Mouse (Mus musculus): ENCODE measurements around the gene Prss3. TPM values are rescaled to one million over a fixed set of nuclear protein-coding genes. Genes with fewer than 3 reads are reported as not detected.
"Not testable (repeated sequence)": the region's sequence is repeated elsewhere in the genome, so short reads cannot be mapped to it uniquely, and the experiment has no call there.

Gene Prss3
- not detected for total RNA-seq (2021)
- not detected in 2 replicates for polyA plus RNA-seq (2012; rRNA removed)
- long read RNA-seq: 0 reads

- DNase-seq: not testable (repeated sequence)
These were observed at the start of gene Prss3 for GRCm38 (mm10) chr6:41377578-41377977. Prss3 (minus strand) TSS chr6:41377678.

- DNase-seq: not testable (repeated sequence)
These were observed 14.6 kb upstream of the Prss3 start, which contains the start of gene Gm5771 for GRCm38 (mm10) chr6:41392056-41392455. Gm5771 (plus strand) TSS chr6:41392356.

GRCm38 (mm10) chr6:41391640-41392039 lies 14.2 kb upstream of the Prss3 start:
- DNase-seq: not testable (repeated sequence)

GRCm38 (mm10) chr6:41386781-41387180 lies 9.3 kb upstream of the Prss3 start:
- no peak for DNase-seq

GRCm38 (mm10) chr6:41373772-41374171 lies 3.7 kb downstream of the Prss3 start:
- DNase-seq: not testable (repeated sequence)

- no peak for DNase-seq
These were observed 23.5 kb downstream of the Prss3 start, which contains the start of gene Try10 for GRCm38 (mm10) chr6:41353932-41354331. Try10 (plus strand) TSS chr6:41354105.

Other genes starting within 250 kb of the Prss3 start
- gene Try4, start 75.4 kb downstream of the Prss3 start, total RNA-seq (2021): not detected
- 0.15 TPM in 1 of 2 replicates, not detected in the other for gene Try4, start 75.4 kb downstream of the Prss3 start, polyA plus RNA-seq (2012; rRNA removed)
- gene Try5, start 60.8 kb downstream of the Prss3 start, total RNA-seq (2021): not detected
- gene Try5, start 60.8 kb downstream of the Prss3 start, polyA plus RNA-seq (2012; rRNA removed): not detected in 2 replicates
- not detected for gene Try10, start 23.6 kb downstream of the Prss3 start, total RNA-seq (2021)
- gene Try10, start 23.6 kb downstream of the Prss3 start, polyA plus RNA-seq (2012; rRNA removed): not detected in 2 replicates
- gene Gm5771, start 14.7 kb upstream of the Prss3 start, total RNA-seq (2021): not detected
- not detected in 2 replicates for gene Gm5771, start 14.7 kb upstream of the Prss3 start, polyA plus RNA-seq (2012; rRNA removed)
- not detected for gene Gm10334, start 68.5 kb upstream of the Prss3 start, total RNA-seq (2021)
- not detected in 2 replicates for gene Gm10334, start 68.5 kb upstream of the Prss3 start, polyA plus RNA-seq (2012; rRNA removed)
- gene Prss1, start 81.3 kb upstream of the Prss3 start, total RNA-seq (2021): not detected
- gene Prss1, start 81.3 kb upstream of the Prss3 start, polyA plus RNA-seq (2012; rRNA removed): not detected in 2 replicates
- under 1 TPM in 1 of 2 experiments, not detected in 1; 0.48 TPM for gene Prss2, start 144.1 kb upstream of the Prss3 start, total RNA-seq (2021)
- 0.35 TPM in 1 of 2 replicates, not detected in the other for gene Prss2, start 144.1 kb upstream of the Prss3 start, polyA plus RNA-seq (2012; rRNA removed)
- 10 to 100 TPM in 1 of 2 experiments, 1 to 10 TPM in 1; 7.6 to 12.1 TPM for gene Ephb6, start 227.8 kb upstream of the Prss3 start, total RNA-seq (2021)
- 21.1 and 26.7 TPM in 2 replicates for gene Ephb6, start 227.8 kb upstream of the Prss3 start, polyA plus RNA-seq (2012; rRNA removed)

All from adrenal gland, adult 2 months (tissue).